Mouse (Mus musculus) embryonic facial prominence, embryonic 14.5 days (tissue): ENCODE measurements at regions not wholly inside any gene's neighbourhood (a gene's known extent, or its start where the extent isn't known, plus 50 kb on each side); places are given as distances from the start of the nearest gene placed in this dataset.

Source experiments
- ATAC-seq: fragments of 200-750 bp; cut with Nextera tagmentation; 2 replicates; pipeline ENCODE4 v1.8.0; 2017; ENCODE audit warnings: low read depth, moderate number of reproducible peaks, moderate TSS enrichment
- DNase-seq: peaks from one replicate; pipeline ENCODE4 v3.0.0-alpha.2; 2015; ENCODE audit warnings: low spot score
- H3K27ac ChIP-seq: fragments of 300-500 bp; sonication (generic); replicated peaks from 2 replicates; pipeline ENCODE4 v1.5.1; 2014; ENCODE audit warnings: low read depth, mild to moderate bottlenecking, low read length, moderate library complexity
- H3K27me3 ChIP-seq: fragments of 300-500 bp; sonication (generic); replicated peaks from 2 replicates; pipeline ENCODE4 v1.6.1; 2014; ENCODE audit warnings: low read length; ENCODE audit not compliant: control insufficient read depth, insufficient read depth
- H3K36me3 ChIP-seq: fragments of 300-500 bp; sonication (generic); 2 replicates; pipeline ENCODE4 v1.6.1; 2014; ENCODE audit warnings: low read length, mixed read lengths; ENCODE audit not compliant: control insufficient read depth, insufficient read depth
- H3K4me1 ChIP-seq: fragments of 300-500 bp; sonication (generic); 2 replicates; pipeline ENCODE4 v1.6.1; 2014; ENCODE audit warnings: antibody characterized with exemption, low read length; ENCODE audit not compliant: control insufficient read depth, insufficient read depth
- H3K4me2 ChIP-seq: fragments of 300-500 bp; sonication (generic); 2 replicates; pipeline ENCODE4 v1.6.1; 2014; ENCODE audit warnings: low read depth, mild to moderate bottlenecking, low read length, moderate library complexity, mixed read lengths
- H3K4me3 ChIP-seq: fragments of 300-500 bp; sonication (generic); 2 replicates; pipeline ENCODE4 v1.5.1; 2014; ENCODE audit warnings: low read depth, mild to moderate bottlenecking, low read length
- H3K9ac ChIP-seq: fragments of 300-500 bp; sonication (generic); 2 replicates; pipeline ENCODE4 v1.6.1; 2014; ENCODE audit warnings: low read depth, mild to moderate bottlenecking, low read length, moderate library complexity, mixed read lengths
- H3K9me3 ChIP-seq: fragments of 300-500 bp; sonication (generic); 2 replicates; pipeline ENCODE4 v1.6.1; 2016; ENCODE audit warnings: low read length; ENCODE audit not compliant: control insufficient read depth
- WGBS: fragments of 180-500 bp; shearing (Covaris S2); extraction: QIAGEN DNeasy Blood & Tissue Kit; methylation state at CpG from one replicate; pipeline ENCODE4 v1.1.7; 2014; 5-methylcytosine and 5-hydroxymethylcytosine counted together

DNA sequence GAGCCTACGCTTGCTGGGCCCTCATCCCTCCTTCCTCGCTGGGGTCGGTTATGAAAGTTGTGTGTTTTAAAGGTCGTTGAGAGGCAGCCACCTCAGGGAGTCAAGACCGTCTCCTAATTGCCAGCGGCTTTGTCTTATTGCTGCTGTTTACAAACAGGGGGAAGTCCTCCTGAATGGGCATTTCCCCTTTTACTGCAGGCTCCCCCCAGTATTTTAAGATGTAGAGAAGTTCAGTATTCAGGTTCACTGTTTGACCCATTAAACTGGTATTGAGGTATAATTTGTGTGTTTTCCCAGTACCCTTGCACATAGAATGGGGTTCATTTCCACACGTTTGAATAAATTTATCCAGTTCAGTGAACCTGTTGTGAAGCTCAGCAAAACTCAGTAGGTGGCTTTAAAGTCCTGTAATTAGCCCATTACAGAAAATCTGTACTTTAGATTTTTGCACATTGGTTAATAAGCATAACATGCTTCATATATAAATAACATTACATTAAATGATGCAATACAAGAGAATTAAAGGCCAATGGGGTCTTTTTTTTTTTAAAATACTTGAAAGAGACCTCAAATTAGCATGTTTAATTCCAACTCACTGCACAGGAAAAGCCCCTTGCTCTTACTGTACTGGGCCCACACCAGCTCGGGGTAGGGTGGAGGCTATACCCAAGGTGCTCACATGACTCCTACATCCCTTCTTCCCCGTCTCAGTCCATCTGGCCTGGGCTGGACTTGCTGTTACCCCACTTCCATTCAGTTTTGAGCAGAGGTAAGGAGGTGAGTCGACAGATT is 63.7 kb downstream of the Nkx2-1 start:
- Histone ChIP-seq H3K4me2 (no peak overlapping the region), H3K4me1 (no peaks in the 10 kb centered on the region), H3K27ac (no peak overlapping the region), H3K9ac (no peak overlapping the region), H3K36me3 (no peaks in the 10 kb centered on the region), H3K9me3 (no peaks in the 10 kb centered on the region), H3K4me3 (no peak overlapping the region), H3K27me3 (no peaks in the 10 kb centered on the region)
- 68% methylated on average over 10 of the region's 10 CpGs for WGBS
- no peak for DNase-seq
- no peak for ATAC-seq

DNA sequence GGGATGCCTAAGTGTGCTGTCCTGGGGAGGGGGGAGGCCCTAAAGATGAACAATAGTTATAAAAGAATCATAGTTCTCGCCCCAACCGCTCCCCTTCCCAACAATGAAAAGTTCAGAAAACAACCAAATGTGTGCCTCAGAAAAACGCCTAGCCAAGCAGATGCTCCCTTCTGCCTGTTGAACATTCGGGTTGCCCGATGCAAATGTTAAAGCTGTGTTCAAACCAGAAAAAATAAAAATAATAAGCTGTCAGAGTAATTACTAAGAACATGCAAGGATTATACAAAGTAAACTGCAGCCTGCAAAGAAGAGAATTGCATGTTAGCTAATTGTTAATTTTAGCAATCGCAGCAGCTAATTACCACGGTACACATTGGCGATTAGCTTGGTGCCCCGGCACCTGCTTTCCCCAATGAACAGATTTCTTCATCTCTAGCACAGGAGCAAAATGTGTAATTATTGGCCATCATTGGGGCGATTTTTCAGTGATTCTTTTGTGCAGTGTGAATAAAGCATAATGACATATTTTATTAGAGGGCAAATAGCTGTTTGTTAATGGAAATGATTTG is 65.7 kb downstream of the Nkx2-1 start:
- no peak overlapping the region for H3K9ac ChIP-seq
- H3K36me3 ChIP-seq, result no peaks in the 10 kb centered on the region
- H3K4me3 ChIP-seq, result no peak overlapping the region
- DNase-seq, result no peak
- no peak overlapping the region for H3K4me2 ChIP-seq
- H3K4me1 ChIP-seq, result no peaks in the 10 kb centered on the region
- ATAC-seq, result no peak
- no peaks in the 10 kb centered on the region for H3K27me3 ChIP-seq
- H3K9me3 ChIP-seq, result no peaks in the 10 kb centered on the region
- H3K27ac ChIP-seq, result no peak overlapping the region
- WGBS, result 76% methylated on average over 10 of the region's 10 CpGs

DNA sequence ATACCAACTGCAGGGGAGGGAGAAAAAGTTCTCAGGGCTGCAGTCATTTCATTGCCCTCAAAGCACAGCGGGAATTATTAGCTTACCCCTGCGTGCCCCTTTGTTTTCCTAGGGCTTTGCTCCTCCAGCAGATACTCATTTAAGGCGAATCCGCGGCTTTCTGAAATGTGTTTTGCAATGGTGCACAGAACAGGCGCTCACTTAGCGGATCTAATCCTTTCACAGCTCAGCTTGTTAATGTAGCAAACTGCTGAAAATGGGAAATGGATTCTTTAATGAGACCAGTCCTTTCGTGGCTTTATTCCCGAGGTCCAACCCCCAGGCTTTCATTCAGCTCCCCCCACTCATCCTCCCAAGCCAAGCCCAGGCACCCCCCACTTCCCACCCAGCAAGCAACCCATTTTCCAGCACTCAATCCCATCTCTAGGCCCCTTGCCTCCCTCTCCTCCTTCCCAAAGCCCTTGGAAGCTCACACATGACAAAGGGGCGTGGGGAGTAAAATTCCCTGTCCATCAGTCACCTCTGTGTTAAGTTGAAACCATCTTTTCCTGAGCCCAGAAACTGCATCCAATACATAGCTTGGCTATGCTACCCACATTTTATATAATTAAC is 77.1 kb downstream of the Nkx2-1 start:
- DNase-seq, result no peak
- no peak overlapping the region for H3K4me3 ChIP-seq

DNA sequence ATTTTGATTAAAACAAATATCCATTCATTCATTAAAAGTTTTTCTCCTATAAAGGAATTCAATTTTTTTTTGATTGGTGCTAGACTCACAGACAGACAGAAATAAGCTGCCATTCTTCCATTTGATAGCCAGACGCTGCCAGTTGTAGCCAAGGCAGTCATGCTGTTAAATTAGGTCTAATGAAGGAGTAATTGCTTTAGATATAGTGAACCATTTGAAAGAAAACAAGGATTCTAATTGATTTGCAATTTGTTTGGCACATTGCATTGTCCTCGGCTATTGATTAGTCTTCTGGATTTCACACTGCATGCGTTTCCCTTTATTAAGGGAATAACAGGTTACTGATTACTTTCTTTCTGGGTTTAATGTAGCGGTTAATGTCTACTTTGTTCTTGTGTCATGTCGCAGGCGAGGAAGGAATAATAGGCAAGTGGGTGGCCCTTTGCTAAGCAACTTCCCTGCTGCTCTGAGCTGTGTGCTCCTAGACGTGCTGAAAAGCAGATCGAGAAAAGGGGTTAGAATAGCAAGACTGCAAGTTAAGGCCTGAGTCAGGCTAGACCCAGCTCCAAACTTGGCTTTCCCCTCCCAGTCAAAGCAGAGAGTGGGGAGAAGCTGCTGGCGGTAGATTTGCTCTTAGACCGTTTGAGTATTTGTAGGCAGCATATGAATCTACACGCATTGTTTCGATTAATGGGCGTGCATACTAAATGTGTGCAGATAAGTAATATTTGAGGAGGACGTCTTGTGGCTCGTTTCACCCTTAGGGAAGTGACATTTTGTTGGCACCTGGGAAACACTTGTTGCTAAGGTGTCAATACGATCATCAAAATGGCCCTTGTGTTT is 77.8 kb downstream of the Nkx2-1 start:
- peak; percentile 51 for DNase-seq
- Histone ChIP-seq H3K9ac (no peak overlapping the region), H3K9me3 (no peaks in the 10 kb centered on the region), H3K4me2 (peak overlapping the region; percentile 28), H3K36me3 (no peaks in the 10 kb centered on the region), H3K27me3 (peaks cover 20% of the 10 kb centered on the region), H3K27ac (no peak overlapping the region), H3K4me1 (peaks cover 4% of the 10 kb centered on the region; the same call in 1 of the 2 replicates), H3K4me3 (no peak overlapping the region)
- 10% methylated on average over 16 of the region's 16 CpGs for WGBS
- peak; percentile 26; the same call in 1 of the 2 replicates for ATAC-seq

More for the DNA sequence above, 77.1 kb downstream of the Nkx2-1 start:
- H3K27ac ChIP-seq, result no peak overlapping the region
- ATAC-seq, result no peak
- 4% methylated on average over 10 of the region's 10 CpGs for WGBS
- H3K36me3 ChIP-seq, result no peaks in the 10 kb centered on the region
- H3K9me3 ChIP-seq, result no peaks in the 10 kb centered on the region
- H3K27me3 ChIP-seq, result peaks cover 20% of the 10 kb centered on the region
- H3K9ac ChIP-seq, result no peak overlapping the region
- H3K4me2 ChIP-seq, result peak overlapping the region; percentile 28
- H3K4me1 ChIP-seq, result peaks cover 4% of the 10 kb centered on the region; the same call in 1 of the 2 replicates

DNA sequence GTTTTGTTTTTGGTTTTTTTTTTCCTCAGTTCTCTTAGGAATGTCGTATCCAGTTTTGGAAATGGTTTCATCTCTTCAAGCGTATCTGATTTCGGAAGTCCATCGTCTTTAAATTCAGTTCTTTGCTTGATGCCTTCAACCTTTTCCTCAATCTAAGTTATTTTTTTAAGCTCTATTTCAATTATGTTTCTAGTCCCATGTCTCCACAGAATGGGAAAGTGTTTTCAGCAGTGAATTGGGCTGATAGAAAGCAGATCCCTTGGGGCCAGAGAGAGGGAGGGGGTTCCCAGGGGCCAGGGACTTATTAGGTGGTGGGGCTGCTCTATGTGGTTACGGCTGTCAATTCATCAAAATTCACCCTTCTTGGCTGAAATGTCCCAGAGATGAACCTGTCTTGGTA is 78.8 kb downstream of the Nkx2-1 start:
- Histone ChIP-seq H3K27ac (no peak overlapping the region), H3K9ac (no peak overlapping the region), H3K27me3 (peaks cover 20% of the 10 kb centered on the region), H3K4me3 (no peak overlapping the region), H3K36me3 (no peaks in the 10 kb centered on the region), H3K4me1 (peaks cover 4% of the 10 kb centered on the region; the same call in 1 of the 2 replicates), H3K9me3 (no peaks in the 10 kb centered on the region), H3K4me2 (no peak overlapping the region)
- ATAC-seq (no peak), DNase-seq (no peak)
- WGBS, result 34% methylated on average over 5 of the region's 5 CpGs

DNA sequence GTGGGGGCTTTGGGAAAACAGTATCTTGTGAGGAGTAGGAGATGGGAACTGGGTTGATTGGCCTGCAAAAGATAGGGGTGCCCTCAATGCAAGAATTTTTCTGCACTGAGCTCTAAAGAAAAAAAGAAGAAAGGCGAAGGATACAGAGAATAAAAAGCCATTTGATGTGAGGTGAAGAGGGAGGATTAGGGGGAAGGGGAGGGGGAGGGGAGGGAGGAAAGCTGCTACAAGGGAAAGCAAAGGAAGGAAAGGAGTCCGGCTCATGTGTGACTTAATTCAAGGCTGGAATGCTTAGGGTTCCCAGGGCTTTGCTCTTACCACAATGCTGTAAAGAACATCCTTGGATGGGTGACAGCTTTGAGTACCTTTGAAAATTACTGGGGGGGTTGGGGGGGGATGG is 79.4 kb downstream of the Nkx2-1 start:
- 18% methylated on average over 2 of the region's 2 CpGs for WGBS
- DNase-seq (no peak), ATAC-seq (no peak)
- H3K4me1 ChIP-seq, result peaks cover 4% of the 10 kb centered on the region; the same call in 1 of the 2 replicates
- no peaks in the 10 kb centered on the region for H3K36me3 ChIP-seq
- H3K4me2 ChIP-seq, result no peak overlapping the region
- no peak overlapping the region for H3K9ac ChIP-seq
- H3K4me3 ChIP-seq, result no peak overlapping the region
- no peak overlapping the region for H3K27ac ChIP-seq
- H3K27me3 ChIP-seq, result peaks cover 20% of the 10 kb centered on the region
- H3K9me3 ChIP-seq, result 0 out of 2 replicates have a peak, but pooled peaks cover 3% of the 10 kb centered on the region

DNA sequence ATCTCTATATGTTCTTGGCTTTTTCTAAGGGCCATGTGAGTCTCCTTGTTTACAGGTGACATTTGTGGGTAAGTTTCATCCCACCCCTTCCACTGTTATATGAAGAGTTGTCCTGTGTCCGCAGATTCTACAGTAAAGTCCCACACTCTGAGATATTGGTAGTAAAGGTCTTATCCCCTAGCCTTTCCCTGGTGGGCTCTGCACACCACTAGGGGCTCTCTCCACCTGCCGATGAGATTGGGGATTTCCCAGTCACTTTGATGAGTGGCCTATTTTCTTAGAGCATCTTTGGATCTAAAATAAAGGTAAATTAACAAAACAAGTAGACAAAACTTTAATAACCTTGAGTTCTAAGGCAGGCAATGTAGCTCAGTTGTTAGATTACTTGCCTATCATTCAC is 86.4 kb downstream of the Nkx2-1 start:
- H3K27ac ChIP-seq, result no peak overlapping the region
- H3K36me3 ChIP-seq, result no peaks in the 10 kb centered on the region
- no peak for DNase-seq
- no peaks in the 10 kb centered on the region for H3K27me3 ChIP-seq
- ATAC-seq, result no peak
- 0 out of 2 replicates have a peak, but pooled peaks cover 3% of the 10 kb centered on the region for H3K9me3 ChIP-seq
- no peaks in the 10 kb centered on the region for H3K4me1 ChIP-seq
- H3K9ac ChIP-seq, result no peak overlapping the region
- H3K4me3 ChIP-seq, result no peak overlapping the region
- 76% methylated on average over 2 of the region's 2 CpGs for WGBS
- no peak overlapping the region for H3K4me2 ChIP-seq

DNA sequence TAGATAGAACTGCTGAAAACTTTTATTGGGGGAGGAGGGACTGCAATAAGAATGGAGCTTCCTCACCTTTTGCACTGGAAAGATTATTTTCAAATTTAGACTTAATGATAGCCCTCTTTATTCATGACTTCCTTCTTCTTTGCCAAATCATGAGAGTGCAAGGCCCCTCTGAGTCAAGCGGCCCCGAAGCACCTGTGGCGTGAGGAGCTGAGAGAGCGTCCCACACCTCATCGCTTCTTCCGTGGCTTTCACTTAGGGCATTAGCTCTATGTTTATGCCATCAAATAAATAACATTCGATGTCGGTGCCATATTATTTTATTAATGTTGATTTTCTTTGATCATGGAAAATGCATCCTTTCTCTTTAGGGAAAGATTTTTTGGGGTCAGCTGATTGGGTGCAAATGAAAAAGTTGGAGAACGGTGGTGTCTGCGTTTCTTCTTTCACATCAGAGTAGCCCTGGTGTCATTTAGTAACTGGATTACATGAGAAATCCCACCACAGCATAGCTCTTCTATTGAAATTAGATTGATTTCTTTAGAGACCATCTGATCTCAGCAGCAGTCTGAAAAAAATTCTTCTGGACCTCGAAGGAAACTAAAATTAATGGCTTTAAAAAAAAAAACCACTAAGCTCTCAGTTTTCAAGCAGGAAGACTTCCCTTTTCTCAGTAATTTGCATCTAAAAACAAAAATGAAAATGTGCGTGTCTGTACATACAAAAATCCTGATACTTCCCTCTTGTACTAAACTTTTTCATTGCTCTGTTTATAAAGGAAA is 87.7 kb downstream of the Nkx2-1 start:
- Histone ChIP-seq H3K4me3 (no peak overlapping the region), H3K4me2 (no peak overlapping the region), H3K36me3 (no peaks in the 10 kb centered on the region), H3K27ac (no peak overlapping the region), H3K4me1 (no peaks in the 10 kb centered on the region), H3K27me3 (no peaks in the 10 kb centered on the region), H3K9ac (no peak overlapping the region), H3K9me3 (0 out of 2 replicates have a peak, but pooled peaks cover 3% of the 10 kb centered on the region)
- no peak for ATAC-seq
- no peak for DNase-seq
- 78% methylated on average over 12 of the region's 12 CpGs for WGBS
